Mouse (Mus musculus) gastrocnemius, postnatal 25 days (tissue): ENCODE data around the gene 9430097D07Rik. TPM values are rescaled to one million over a fixed set of nuclear protein-coding genes. Genes with fewer than 3 reads are reported as not detected.

Experiments used
- DNase-seq: peaks from one replicate; pipeline ENCODE4 v3.0.0; 2022
- total RNA-seq, 2 experiments: library from RNA; stranded (reverse); gene quantifications; 1 replicate in 1 of 2; 2 replicates in 1 of 2; pipeline ENCODE4 v1.2.3; 2021

9430097D07Rik gene
- total RNA-seq, 2 experiments from 2014 or later, result not detected

DNA sequence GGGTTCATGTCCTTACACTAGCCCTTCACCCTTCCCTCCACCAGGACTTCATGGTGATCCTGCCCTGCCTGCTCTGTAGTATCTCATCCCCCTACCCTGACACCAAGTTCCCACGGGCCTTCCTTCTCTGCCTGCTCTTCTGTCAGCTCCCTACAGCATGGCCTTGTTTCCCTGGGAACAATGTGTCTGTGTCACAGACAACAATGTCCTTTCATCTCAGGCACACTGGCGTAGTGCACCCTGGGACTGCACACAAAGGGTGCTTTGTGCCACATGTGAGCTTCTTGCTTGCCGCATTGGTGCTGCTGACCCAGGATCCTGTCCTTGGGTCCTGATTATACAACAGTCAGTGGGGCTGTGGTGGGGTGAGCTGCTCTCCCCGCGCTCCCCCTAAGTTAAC lies 15.9 kb downstream of the 9430097D07Rik start:
- no peak for DNase-seq

DNA sequence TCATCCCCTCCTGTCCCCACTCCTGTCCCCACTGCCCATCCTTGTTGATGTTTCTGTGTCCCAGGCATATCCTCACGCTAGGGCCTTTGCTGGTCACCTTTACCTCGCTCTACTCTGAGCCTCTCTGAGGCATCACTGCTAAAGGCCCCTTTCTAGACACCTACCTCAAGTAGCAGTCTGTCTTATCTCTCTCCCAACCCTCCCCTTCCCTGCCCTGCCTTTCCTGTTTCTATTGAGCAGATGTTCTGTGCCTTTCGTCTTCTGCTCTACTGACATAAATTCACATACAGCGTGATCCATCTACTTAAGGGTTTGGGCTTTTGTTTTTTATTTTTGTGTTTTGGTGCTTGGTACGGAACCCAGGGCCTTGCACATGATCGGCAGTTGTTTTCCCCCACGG lies 19.5 kb downstream of the 9430097D07Rik start:
- DNase-seq, result no peak

DNA sequence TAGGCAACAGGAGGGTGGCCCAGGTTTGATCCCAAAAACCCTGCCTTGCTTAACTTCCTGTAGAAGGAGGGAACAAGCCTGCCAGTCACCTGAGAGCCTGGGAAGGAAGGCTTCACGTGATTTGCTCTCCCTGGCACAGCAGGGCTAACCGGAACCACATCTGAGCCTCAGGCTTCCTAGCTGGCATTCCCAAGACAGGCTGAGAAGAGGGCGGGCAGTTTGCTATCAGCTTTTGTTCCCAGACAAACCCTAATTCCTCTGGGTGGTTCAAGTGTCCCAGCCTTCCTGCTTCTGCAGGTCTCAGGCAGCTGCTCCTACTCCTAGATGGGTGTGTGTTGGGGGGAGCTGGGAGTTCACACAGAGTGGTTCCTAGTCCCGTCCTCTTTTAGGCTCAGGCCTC lies 20.0 kb downstream of the 9430097D07Rik start:
- no peak for DNase-seq

DNA sequence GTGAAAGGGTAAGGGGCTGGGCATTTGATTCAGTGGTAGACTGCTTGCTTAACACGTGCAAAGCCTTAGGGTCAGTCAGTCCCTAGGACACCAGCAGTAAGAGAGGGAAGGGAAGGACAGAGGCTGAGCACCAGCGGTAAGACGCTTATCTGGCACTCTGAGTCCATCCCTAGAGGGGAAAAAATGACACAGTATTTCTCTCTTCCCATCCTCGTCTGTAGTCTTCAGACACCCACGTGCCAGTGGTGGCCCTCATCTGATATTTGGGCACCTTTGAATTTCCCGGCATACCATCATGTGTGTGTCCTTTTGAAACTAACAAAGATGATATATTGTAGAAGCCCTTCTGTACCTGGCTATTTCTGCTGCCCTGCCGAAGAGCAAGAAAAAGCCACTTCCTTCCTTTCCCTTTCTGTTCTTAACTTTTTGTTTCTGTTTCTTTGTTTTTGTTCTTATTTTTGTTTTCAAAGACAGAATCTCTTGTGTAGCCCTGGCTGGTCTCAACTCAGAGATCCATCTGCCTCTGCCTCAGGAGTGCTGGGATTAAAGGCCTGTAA lies 21.8 kb downstream of the 9430097D07Rik start:
- no peak for DNase-seq

DNA sequence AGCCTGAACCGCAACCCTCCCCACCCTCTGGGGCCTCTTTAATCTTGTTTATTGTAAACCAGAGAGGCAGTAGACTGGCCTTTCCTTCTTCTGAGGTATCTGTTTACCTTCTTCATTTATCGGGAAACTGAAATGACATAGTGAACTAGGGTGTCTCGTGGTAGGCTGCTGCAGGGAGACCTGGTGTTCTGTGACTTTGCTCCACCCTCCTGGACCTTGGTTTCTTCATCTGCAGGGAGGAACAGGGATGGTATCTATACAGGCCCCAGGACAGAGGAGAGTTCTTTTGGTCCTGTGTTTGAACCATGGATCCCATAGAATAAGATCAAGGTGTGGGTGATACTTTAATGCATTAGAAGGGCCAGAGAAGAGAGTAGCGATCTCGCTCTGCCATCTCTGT lies 24.2 kb downstream of the 9430097D07Rik start:
- DNase-seq, result no peak

DNA sequence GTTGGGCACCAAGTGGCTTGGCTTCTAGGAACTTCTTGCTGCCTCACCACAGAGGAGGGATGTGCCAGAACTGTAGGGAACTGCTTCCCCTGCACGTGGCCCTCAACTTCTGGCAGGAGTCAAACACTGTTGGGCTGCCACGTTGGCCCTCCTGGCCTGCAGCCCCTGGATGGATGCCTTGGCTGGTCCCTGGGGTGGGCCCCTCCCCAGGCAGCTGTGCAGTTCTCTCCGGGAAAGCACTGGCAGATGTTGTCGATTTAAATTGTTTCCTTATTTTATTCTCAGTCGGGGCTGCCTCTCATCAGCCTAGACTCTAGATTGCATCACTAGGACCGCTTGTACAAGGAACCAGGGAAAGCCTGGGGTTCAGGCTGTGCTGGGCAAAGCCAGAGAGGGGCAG lies 25.7 kb downstream of the 9430097D07Rik start:
- DNase-seq, result peak; percentile 93

DNA sequence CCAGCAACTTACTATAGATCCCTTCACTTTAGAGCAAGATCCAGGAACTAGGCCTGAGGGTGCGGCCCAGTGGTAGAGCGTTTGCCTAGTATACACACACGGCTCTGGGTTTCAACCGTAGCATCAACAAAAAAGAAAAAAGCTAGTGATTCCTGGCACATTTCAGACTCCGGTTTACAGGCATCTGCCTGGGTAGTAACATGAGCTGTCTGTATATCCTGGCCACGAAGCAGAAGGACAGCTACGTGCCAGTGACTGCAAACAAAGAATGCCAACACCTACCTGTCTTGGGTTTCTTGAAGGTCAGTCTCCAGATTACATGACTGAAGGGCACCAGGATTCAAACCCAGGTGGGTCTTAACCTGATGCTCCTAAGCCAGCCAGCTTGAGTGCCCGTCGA lies 26.3 kb downstream of the 9430097D07Rik start:
- no peak for DNase-seq

DNA sequence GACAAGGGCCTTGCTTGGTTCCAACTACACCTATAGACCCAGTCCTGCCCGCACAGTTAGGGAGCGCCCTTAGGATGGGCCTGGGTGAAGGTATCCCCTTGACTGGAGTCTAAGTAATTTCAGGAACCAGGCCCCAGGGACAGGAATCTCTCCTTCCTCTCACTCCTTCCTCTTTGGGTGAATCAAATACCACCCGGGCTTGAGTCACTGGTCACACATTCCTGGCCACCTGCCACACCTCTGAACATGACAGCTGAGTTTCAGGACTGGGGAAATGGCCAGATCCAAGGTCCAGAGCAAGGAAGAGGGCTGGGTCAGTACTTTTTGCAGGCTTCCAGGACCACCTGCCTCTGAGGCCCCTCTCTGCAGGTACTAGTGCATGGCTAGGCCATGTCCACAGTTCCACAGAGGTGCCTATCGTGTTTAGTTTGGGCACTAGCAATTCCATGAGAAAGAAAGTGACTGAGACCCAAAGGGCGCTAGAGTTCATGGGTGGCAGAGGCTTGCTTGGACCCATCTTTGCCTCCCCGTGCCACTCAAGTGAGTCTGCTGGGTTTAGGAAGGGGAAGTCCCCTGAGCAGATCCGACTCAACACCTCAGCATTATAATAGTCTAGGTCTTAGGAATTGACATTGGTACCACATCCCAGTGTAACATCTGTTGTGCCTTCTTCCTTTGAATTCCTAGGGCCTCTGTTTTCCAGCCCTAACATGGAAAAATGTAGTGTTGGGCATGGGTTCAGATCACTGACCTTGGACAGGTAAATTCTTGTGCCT lies 27.3 kb downstream of the 9430097D07Rik start:
- peak; percentile 45 for DNase-seq

DNA sequence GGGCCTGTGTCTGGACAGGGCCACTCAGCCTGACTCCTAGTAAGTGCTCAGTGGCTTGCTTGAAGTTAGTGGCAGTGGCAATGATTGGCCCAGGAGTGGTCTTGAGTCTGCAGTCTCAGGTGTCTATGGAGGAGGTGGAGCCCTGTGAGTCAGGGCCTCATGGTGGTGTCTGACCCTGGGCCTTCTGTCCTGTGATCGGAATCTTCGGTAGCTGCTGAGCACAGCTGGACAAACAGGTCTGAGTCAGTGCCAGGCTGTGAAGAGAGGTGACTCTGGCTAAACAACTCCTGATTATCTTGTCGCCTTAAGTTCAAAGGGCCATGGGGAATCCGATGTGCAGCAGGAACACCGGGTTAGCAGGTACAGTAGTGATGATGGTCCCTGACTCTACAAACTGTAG lies 28.1 kb downstream of the 9430097D07Rik start:
- DNase-seq, result no peak

DNA sequence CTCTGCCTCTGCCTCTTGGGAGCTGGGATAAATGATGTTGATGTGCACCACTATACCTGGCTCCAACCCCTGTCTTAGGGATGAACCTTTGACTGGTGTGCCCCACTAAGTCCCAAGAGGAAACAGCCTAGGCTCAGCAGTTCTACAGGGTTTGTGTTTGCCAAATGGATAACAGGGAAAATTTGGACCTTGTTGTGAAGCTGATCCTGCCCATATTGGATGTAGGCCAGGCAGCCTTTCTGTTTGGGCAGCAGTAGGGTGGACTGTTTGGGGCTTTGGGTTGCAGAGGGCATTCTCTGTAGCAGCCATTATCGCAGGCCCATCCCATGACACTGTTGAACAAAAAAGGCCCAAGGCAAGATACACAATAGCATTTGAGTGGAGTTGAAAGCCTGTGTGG lies 28.5 kb downstream of the 9430097D07Rik start:
- DNase-seq, result no peak

DNA sequence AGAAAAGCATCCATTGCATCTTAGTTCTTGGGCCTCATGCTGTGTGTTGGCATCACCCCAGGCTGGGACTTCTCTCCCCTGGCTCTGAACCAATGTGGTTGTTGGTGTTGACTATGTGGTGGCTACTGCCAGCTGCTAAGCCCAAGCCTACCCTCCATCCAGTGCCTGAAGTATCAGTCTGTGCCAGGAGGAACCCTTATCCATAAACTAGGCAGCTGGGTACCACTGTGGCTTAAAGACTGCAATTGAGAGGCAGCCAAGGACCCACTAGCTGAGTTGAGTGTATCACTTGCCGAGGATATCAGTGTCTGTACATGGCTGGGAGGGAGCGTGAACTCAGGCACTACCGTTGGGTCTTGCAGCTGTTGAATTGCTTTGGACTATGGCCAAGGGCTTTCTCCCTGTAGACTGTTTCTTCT lies 32.4 kb downstream of the 9430097D07Rik start:
- no peak for DNase-seq

DNA sequence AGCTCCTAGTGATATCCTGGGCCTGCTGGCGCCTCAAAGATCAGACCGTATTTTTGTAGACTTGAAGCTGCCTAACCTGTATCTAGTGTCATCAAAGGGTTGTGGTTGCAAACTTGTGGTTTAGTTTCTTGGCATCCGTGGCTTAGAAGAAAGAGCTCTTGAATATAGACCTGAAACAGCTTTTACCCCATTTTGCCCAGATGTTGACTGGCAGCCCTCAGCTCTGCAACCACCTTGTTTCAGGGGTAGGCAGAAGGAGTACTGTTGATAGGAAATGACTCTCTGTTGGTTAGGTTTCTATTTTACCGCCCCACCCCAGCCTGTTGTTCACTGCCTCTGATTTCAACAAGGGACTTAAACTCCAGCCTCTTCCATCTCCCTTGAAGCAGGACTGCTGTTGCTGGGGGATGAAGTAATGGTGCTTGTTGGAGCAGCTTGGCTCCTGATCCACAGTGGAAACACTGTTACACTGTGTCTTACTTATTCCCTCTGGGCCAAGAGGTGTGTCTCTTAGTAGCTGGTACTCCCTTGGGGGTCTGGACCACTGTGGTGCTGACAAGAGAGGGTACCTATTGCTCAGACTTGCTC lies 33.4 kb downstream of the 9430097D07Rik start:
- DNase-seq, result no peak

DNA sequence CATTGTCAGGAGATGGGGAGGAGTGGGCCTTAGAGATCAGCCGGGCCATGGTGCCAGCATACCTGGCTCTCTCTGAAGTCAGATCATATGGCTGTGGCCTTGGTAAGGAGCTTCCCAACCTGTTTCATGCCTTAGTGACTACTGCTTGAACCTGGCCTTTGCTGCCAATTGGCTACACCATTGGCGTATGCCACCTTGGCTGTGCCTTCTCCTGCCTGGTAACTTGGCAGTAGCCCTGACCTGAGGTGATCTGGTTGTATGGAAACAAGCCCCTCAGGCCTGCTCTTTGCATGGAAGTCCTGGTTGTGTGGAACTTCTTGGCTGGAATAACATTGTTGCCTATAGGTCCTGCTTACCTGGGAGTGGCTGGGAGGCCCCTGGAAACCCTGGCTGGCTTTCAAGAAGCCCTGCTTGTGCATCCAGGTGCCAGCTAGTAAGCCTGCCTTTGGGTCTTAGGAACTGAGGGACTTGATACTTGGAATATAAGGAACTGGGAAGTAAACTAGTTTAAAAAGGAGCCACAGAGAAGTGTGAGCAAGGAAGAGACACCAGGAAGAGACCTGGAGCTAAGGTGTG lies 34.1 kb downstream of the 9430097D07Rik start:
- no peak for DNase-seq

DNA sequence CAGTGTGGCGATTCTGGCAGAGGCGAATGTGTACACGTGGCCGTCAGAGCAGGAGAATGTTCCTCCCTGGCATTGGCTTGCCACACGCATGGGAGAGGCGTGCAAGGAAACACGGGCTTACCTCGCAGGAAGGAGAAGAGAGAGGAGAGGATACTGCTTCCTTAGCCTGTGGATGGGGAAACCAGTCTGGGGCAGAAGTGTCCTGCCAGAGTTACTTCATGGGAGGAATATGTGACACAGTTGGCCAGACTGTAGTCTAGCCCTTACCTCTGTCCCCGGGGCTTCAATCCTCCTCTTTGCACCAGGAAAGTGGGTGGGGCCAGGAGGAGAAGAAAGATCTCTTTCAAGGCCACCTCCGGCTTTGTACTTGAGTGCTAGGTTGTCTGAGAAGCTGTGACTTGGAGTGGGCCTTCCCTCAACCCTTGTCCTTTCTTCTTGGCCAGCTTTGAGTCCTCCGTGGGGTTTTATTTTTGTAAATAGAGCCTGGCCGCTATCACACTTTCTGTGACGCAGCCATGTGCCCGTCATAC lies 36.0 kb downstream of the 9430097D07Rik start:
- no peak for DNase-seq

DNA sequence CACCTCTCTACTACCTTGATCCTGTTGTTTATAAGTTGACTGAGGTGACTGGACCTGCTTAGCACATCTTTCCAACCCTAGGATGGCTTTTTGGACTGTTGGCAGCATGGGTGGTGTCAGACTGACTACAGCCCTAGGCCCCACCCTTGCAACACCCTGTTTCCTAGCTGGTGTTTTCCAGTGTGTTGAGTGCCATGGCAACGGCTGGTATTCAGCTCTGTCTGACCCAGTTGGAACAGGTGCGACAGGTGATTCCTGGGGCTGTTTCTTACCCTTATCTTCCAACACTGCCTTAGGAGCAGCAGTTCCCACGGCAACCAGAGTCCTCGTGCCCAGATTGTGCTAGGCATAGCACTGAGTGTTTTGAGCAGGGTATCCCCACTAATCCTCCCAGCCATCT lies 37.0 kb downstream of the 9430097D07Rik start:
- no peak for DNase-seq

DNA sequence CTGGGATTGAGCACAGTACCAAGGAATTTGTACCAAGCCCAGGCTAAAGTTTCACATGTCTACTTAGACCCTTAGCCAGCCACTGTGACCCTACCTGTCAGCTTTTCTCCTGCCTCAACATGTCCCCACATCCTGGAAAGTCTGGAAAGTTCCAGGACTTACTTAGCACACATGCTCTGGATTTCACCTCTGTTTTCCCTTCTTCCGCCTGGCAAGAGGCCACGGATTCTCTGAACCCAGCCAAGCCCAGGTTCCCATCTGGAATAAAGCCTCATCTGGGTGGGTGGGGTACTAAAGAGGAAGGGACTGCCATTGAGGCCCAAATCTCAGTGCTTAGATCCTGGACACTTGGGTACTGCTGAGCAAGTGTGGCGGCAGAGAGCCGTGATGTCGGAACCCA lies 37.5 kb downstream of the 9430097D07Rik start:
- no peak for DNase-seq

DNA sequence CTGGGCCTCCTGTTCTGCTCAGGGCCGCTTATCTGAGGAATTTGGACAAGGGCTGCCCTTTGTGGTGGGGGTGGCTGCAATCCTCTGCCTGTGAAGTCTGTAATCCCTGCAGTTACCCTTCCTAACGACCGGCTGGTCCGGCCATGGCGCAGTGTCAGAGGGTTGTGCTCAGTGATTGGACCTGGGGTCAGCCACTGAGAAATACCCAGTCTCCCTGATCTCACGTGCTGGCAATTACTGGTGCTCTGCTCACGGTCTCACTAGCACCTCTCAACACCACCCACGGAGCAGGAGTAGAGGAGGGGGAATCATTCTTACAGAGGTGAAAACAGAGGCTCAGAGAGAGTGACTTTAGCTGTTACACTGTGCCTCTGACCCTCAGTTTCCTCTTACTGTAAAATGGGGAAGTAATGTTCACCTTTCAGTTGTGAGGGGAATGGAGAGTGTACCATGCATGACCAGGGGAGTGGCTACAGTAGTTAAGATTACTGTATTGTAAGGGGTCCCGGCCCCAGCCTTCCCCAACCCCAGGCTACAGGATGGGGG lies 38.1 kb downstream of the 9430097D07Rik start:
- DNase-seq, result no peak

DNA sequence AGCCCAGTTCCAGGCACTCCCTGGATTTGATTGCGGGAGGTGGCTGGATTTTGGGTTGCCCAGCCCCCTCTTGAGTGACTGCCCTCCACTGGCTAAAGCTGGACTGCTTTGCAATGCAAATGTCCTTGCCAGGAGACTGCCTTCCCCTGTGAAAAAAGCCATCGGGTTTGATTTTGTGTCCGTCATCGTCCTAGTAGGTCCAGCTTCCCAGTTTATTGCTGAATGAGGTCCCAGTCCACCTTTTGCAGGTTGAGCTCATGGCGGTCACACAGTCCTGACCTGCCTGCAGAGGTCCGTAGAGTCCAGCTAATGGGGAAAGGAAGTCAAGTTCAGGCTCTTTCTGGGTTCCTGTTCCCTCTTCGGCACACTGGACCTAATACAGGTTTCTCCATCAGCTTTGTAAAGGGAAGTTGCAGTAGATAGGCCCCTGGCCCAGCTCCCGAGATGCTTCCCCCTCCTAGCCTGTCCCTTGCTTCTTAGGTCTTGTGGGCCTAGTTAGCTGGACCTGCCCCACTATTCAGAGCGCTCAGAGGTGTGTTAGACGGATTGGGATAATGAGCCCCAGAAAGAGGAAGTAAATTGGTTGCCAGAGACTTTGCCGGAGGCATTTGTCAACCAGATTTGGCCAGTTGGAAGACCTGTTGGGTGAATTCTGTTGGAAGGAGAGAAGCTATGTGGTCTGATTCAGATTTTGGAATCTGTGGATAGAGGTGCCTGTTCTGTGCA lies 38.7 kb downstream of the 9430097D07Rik start:
- DNase-seq, result peak; percentile 43

DNA sequence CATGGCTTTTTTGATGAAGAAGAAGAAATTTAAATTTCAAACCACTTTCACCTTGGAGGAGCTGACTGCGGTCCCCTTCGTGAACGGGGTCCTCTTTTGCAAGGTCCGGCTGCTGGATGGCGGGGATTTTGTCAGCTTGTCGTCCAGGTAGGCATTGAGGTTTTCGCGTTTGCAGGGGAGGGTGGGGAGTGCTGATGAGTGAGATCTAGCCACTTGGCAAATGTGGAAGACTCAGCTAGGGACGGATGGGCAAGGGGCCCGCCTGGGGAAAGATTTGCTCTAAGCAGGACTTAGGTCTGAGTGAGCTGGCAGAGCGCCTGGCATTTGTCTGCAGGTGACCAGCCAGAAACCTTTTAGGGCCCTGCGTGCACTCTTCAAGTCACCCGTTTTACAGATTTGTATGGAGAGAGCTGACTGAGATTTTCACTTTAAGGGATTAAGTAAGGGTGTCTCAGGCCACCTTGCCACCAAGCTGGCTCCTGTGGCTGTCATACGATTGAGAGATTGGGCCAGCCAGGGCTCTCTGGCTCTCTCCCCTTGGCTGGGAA lies 39.3 kb downstream of the 9430097D07Rik start:
- no peak for DNase-seq

DNA sequence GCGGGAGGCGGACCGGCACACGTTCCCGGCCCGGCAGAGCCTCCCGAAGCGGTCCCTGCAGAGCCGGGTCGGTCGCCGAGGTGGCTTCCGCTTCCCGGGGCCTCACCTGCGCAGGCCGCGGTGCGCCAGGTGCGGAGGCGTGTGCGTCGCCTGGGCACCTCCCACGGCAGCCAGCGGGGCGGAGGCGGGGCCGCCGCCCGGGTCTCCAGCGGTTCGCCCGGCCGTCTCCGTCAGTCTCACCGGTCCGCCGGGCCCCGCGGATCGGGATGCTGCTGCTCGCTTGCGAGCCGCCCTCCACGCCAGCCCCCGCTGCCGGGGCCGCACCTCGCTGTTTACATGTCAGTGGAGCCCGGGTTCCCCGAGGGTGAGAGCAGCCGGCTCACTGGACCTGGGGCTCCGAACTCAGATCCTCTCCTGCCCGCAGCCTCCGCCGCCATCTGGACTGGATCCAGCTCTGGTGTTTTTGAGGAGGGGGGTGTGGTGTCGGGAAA lies 39.9 kb downstream of the 9430097D07Rik start:
- peak; percentile 55 for DNase-seq

DNA sequence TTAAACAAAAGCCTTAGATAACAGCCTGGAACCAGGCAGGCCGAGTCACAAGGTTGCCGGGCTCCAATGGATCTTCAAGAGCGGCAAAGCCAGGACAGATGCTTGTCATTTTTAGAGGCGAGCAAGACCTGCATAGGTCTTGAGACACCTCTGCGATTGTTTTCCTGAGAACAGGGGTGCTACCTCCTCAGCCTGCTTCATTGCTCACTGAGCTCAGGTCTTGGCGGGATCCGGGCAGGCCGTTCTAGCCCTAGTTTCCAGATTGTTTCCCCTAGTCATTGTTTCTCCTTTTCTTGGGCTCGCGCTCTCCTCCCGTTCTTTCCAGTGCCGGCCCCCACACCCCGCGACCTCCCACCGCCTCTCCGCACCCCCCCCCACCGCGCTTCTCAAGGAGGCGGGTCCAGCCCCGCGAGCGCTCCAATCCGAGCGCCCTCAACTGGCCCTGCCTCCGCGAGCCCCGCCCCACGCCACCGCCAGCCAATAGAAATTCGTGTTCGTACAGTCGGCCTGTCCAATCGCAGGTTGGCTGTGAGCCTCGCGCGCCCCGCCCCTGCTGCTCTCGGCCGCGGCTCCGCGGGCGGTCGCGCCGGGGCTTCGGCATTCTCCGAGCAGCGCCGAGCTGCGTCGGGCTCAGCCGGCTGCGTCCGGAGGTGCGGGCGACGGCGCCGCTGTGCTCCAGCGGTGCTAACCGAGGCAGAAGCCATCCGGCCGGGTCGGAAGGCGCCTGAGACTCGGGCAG lies 40.6 kb downstream of the 9430097D07Rik start, which contains the start of gene Fam102a:
TSS of gene Fam102a (plus strand) at position 600 of the 739 bp plus-strand sequence.
- DNase-seq, result peak; percentile 99
